Mouse (Mus musculus): ENCODE data around the gene Gm49510. TPM values are rescaled to one million over a fixed set of nuclear protein-coding genes. Genes with fewer than 3 reads are reported as not detected.
A peak's percentile ranks its signal among the peaks of the same experiment; 100 is the strongest.

Gene Gm49510
- total RNA-seq, 2 experiments from 2014 or later = 0.13 TPM; not detected in 1

- intact Hi-C loops (cut with DNase I) = loop anchor here (5.0 kb wide), 1 partner anchor 38 kb away; no protein-coding TSS in a partner anchor
- Histone ChIP-seq H3K4me3 (no peak overlapping the region), H3K27ac (no peak overlapping the region)
- TF ChIP-seq CTCF (IDR thresholded peaks at IDR 0.05) = no peak
- DNase-seq = no peak
These were observed 40.9 kb downstream of the Gm49510 start for GRCm38 (mm10) chr15:78940325-78940724.

GRCm38 (mm10) chr15:78942663-78943062 lies 43.2 kb downstream of the Gm49510 start:
- Histone ChIP-seq H3K27ac (peak overlapping the region; percentile 64), H3K4me3 (peak overlapping the region; percentile 66)
- intact Hi-C loops (cut with DNase I) = loop anchor here (1.0 to 5.0 kb wide), 2 partner anchors 26 to 40 kb away; no protein-coding TSS in a partner anchor
- peak; percentile 85 for DNase-seq
- TF ChIP-seq CTCF (IDR thresholded peaks at IDR 0.05) = peak; percentile 92

GRCm38 (mm10) chr15:78946232-78946631 lies 46.8 kb downstream of the Gm49510 start:
- DNase-seq = no peak
- intact Hi-C loops (cut with DNase I) = no loop called here
- TF ChIP-seq CTCF (IDR thresholded peaks at IDR 0.05) = no peak

DNA sequence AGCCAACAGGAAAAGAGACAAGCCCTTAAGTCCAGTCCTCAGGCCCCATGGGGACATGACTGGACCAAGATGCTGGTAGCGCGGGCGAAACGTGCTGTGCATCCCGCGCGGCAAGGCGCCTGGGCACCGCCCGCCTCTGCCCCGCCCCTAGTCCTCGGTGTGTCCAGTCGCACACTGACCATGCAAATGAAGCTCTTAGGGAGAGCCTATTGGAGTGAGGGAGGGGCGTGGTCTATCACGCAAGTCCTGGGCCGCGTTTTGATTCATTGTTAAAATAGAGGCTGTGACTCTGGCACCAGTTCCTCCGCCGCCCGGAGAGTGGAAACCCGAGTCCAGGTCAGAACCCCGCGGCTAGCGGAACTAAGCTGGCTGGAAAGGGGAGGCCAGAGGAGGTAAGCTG lies 48.2 kb downstream of the Gm49510 start, which contains the start of gene Triobp:
Gene Triobp, plus strand, starts transcription at position 68 of the 400 bp plus-strand sequence.
- Histone ChIP-seq H3K27ac (no peak within 1 kb of the TSS), H3K4me3 (peak within 1 kb of the TSS; percentile 61)
- TF ChIP-seq CTCF (IDR thresholded peaks at IDR 0.05) = no peak
- intact Hi-C loops (cut with DNase I) = no loop called here
- DNase-seq = peak; percentile 92

More at GRCm38 (mm10) chr15:78946232-78946631, 46.8 kb downstream of the Gm49510 start:
- no peak overlapping the region for H3K4me3 ChIP-seq
- H3K27ac ChIP-seq = no peak overlapping the region

DNA sequence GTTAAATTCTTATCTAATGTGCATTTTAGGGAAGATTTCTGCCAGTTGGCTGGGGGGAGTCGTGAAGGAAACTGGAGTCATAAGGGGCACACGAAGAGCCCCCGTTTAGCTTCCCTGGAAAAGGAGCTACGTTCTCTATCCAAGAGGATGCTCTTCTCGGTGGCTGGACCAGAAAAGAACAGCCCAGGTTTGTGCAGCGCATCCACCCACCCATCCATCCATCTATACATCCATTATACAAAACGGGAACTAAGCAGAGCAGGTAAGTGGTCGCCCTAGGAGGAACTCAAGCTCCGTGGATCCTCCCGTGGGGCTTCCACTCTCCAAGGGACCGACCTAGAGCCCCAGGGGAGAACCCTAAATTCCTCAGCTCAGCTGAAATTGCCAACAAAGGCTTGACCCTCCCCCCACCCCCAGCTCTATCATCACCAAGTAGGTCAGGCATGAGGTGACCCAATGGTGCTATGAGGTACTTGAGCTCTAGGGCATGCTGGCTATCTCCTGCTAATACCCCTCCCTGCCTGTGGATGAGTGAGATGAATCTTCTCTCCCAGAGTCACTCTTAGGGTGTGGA lies 48.8 kb downstream of the Gm49510 start:
- H3K4me3 ChIP-seq = peak overlapping the region; percentile 61
- DNase-seq = no peak
- intact Hi-C loops (cut with DNase I) = no loop called here
- no peak overlapping the region for H3K27ac ChIP-seq
- no peak for TF ChIP-seq CTCF (IDR thresholded peaks at IDR 0.05)

DNA sequence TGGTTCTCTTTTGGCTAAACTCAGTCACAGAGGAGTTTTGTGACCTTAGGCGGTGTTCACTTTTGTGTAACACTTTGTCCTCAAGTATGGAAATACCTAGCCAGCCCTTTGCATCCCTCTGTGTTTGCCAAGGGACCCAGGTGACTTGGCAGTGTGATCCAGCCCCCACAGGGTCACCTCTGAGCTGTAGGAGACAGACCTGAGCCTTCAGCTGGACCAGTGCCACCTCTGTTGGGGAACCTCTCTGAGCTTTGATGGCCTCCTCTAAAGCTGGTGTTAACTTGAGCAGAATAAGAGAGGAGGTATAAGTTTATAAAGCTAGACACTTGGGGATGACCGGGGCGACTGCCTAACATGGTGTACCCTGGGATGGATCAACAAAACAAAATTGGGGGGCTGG lies 49.4 kb downstream of the Gm49510 start:
- intact Hi-C loops (cut with DNase I) = no loop called here
- H3K27ac ChIP-seq = no peak overlapping the region
- no peak for TF ChIP-seq CTCF (IDR thresholded peaks at IDR 0.05)
- DNase-seq = no peak
- H3K4me3 ChIP-seq = no peak overlapping the region

GRCm38 (mm10) chr15:78955663-78956062 lies 56.2 kb downstream of the Gm49510 start:
- no peak overlapping the region for H3K27ac ChIP-seq
- DNase-seq = no peak
- TF ChIP-seq CTCF (IDR thresholded peaks at IDR 0.05) = 0 out of 2 replicates have a peak, but pooled peaks have one; percentile 7
- no peak overlapping the region for H3K4me3 ChIP-seq
- intact Hi-C loops (cut with DNase I) = loop anchor here (5.0 kb wide), 1 partner anchor 82 kb away; no protein-coding TSS in a partner anchor

DNA sequence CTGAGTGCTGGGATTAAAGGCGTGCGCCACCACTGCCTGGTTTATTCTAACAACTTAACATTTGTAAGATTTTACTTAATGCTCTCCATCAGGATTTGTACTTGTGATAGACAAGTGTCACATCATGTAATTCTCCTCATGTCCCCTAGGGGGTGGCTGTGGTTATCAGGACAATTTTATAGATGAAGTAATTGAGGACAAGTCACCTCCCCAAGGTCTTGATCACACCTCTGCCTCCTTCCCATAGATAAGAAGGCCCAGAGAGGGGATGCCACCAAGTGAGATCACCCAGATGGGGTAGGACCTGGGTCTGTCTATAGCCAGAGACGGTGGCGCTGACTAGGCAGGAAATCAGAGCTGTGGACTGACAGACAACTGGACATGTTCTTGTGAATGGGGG lies 56.9 kb downstream of the Gm49510 start:
- TF ChIP-seq CTCF (IDR thresholded peaks at IDR 0.05) = peak; percentile 66
- Histone ChIP-seq H3K27ac (no peak overlapping the region), H3K4me3 (no peak overlapping the region)
- intact Hi-C loops (cut with DNase I) = loop anchor here (5.0 kb wide), 1 partner anchor 81 kb away; no protein-coding TSS in a partner anchor
- no peak for DNase-seq

DNA sequence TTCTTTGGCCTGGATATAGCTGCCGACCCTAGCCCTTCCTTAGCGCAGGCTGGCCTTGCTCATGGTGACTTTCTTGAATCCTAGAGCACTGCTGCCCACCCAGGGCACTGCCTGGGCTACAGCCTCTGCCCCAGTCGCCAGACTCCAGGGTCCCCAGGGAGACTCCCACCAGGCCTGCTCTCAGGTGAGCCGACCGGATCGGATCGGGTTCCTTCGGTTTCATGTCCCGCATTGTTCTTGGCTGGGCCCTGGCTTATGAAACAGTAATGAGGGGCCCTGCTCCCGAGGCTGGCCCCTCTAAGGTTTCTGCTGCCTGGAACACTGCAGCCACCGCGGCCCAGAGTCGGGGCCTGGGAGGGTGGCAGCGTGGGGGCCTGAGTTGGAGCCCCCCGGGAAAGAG lies 57.6 kb downstream of the Gm49510 start:
- no peak for TF ChIP-seq CTCF (IDR thresholded peaks at IDR 0.05)
- H3K27ac ChIP-seq = no peak overlapping the region
- DNase-seq = no peak
- intact Hi-C loops (cut with DNase I) = loop anchor here (5.0 kb wide), 1 partner anchor 80 kb away; no protein-coding TSS in a partner anchor
- H3K4me3 ChIP-seq = no peak overlapping the region

GRCm38 (mm10) chr15:78959537-78959936 lies 60.1 kb downstream of the Gm49510 start:
- DNase-seq = no peak
- Histone ChIP-seq H3K4me3 (peak overlapping the region; percentile 15), H3K27ac (peak overlapping the region; percentile 68)
- intact Hi-C loops (cut with DNase I) = loop anchor here (5.0 kb wide), 1 partner anchor 78 kb away; no protein-coding TSS in a partner anchor
- no peak for TF ChIP-seq CTCF (IDR thresholded peaks at IDR 0.05)

DNA sequence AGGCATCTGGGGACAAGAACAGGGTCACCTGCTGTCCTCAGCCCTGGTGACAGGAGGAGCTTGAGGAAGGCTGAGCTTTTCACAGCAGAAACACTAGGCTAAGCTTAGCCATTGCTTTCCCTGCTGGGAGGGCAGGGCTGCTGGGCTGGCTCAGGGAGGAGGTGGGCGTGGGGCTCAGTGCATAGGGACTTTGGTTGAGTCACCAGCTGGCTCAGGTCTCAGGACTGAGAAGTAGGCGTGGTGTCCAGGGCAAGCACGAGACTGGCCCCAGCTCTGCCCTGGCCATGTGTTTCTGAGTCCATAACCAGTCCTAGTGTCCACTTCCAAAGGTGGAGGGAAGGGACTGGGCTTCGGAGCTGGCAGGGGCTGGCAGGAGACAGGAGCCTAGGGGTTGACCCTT lies 60.6 kb downstream of the Gm49510 start:
- peak overlapping the region; percentile 68 for H3K27ac ChIP-seq
- intact Hi-C loops (cut with DNase I) = no loop called here
- no peak for TF ChIP-seq CTCF (IDR thresholded peaks at IDR 0.05)
- peak overlapping the region; percentile 15 for H3K4me3 ChIP-seq
- DNase-seq = peak; percentile 88

GRCm38 (mm10) chr15:78962885-78963284 lies 63.4 kb downstream of the Gm49510 start:
- Histone ChIP-seq H3K4me3 (no peak overlapping the region), H3K27ac (peak overlapping the region; percentile 74)
- TF ChIP-seq CTCF (IDR thresholded peaks at IDR 0.05) = peak; percentile 77
- DNase-seq = peak; percentile 83
- intact Hi-C loops (cut with DNase I) = no loop called here

Small RNA genes within 50 kb of the gene (microRNA-seq; reads per million reads assigned to microRNA genes)
- gene Mir6955 = not detected

Other genes with a start within 250 kb of the Gm49510 start
- gene Elfn2, start 180.9 kb upstream of the Gm49510 start, total RNA-seq (2021) = under 1 TPM in 1 of 2 experiments, not detected in 1; 0.03 TPM
- 1 to 10 TPM; 2.6 to 3.1 TPM for gene Mfng, start 126.2 kb upstream of the Gm49510 start, total RNA-seq (2021)
- gene Card10, start 96.6 kb upstream of the Gm49510 start, total RNA-seq (2021) = 1 to 10 TPM; 6.1 to 6.8 TPM
- gene Cdc42ep1, start 57.0 kb upstream of the Gm49510 start, total RNA-seq (2021) = 1 to 10 TPM; 8.5 to 10.0 TPM
- not detected for gene Lgals2, start 44.1 kb upstream of the Gm49510 start, total RNA-seq (2021)
- gene Gga1, start 22.5 kb upstream of the Gm49510 start, total RNA-seq (2021) = 10 to 100 TPM; 43.1 to 45.7 TPM
- gene Sh3bp1, start 101 bp downstream of the Gm49510 start, total RNA-seq (2021) = 1 to 10 TPM; 1.4 to 2.0 TPM
- gene Pdxp, start 14.3 kb downstream of the Gm49510 start, total RNA-seq (2021) = 1 to 10 TPM; 1.1 to 1.4 TPM
- gene Lgals1, start 27.1 kb downstream of the Gm49510 start, total RNA-seq (2021) = 100 to 1,000 TPM; 197 to 272 TPM
- gene Nol12, start 35.3 kb downstream of the Gm49510 start, total RNA-seq (2021) = 10 to 100 TPM; 20.6 to 22.3 TPM
- gene Triobp, start 48.1 kb downstream of the Gm49510 start, total RNA-seq (2021) = 10 to 100 TPM; 33.2 to 36.6 TPM
- 10 to 100 TPM; 71.8 to 76.8 TPM for gene H1f0, start 128.8 kb downstream of the Gm49510 start, total RNA-seq (2021)
- not detected for gene Galr3, start 142.2 kb downstream of the Gm49510 start, total RNA-seq (2021)
- gene Ankrd54, start 163.2 kb downstream of the Gm49510 start, total RNA-seq (2021) = 1 to 10 TPM; 4.5 to 5.1 TPM
- gene Eif3l, start 175.5 kb downstream of the Gm49510 start, total RNA-seq (2021) = 10 to 100 TPM; 53.6 to 54.0 TPM
- gene Micall1, start 209.2 kb downstream of the Gm49510 start, total RNA-seq (2021) = 10 to 100 TPM; 11.2 to 14.5 TPM
- gene Polr2f, start 241.3 kb downstream of the Gm49510 start, total RNA-seq (2021) = 10 to 100 TPM; 61.0 to 87.7 TPM
- 1 to 10 TPM; 1.1 to 1.2 TPM for gene 1700088E04Rik, start 241.6 kb downstream of the Gm49510 start, total RNA-seq (2021)

All from gastrocnemius, adult 2 months (tissue).